Mouse (Mus musculus) v-Abl transformed pro-B cells (cell line): ENCODE results near the gene Nemp1.

Source experiments
- in situ Hi-C, 2 experiments: fragments of 400-800 bp; cut with MboI; formaldehyde crosslinking; loops; one replicate each; pipeline ENCODE4 v1.15.1; 2025; ENCODE audit not compliant: unreplicated experiment in 2 of 2

Gene Nemp1

DNA sequence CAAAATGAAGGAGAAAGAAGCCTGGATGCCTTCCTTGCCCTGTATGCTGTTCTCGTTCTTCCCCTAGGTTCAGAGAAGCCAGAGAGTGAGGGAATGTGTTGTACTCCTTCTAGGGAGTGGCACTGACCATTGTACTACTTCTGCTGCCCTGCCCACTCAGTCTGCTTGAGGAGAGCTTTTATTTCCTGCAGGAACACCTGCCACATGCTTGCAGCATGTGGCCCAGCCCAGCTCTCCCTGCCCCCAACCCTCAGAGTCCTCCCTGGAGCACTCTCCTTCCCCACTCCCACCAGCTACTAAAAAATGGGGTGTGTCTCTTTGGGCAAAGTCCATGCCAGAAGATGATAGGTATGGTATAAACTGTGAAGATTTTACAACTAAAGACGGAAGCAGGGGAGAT is 37.6 kb downstream of the Nemp1 start:
- in situ Hi-C loops = no loop called here

DNA sequence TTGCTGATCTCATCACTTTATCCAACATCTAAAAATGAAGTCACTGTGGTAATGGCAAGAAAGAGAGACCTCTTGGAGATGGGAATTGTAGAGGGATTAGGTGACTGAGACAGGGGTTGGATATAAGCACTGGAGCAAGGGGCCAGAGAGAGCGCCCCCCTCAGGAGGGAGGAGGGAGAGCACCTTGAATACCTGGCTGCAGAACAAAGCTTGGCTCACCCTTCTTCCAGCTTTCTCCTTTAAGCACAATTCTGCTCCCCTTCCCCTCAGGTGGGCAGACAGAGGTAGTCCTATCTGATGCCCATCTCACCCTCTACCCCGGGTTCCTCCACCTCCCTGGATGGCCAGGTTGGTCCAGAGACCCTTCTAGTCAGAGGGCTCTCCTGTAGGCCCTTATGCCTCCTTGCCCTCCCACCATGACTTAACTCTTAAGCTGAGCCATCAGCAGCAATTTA is 38.1 kb downstream of the Nemp1 start, which contains the start of gene Myo1a:
Myo1a (plus strand) TSS at position 405 of the 455 bp plus-strand sequence.
- in situ Hi-C loops = no loop called here

DNA sequence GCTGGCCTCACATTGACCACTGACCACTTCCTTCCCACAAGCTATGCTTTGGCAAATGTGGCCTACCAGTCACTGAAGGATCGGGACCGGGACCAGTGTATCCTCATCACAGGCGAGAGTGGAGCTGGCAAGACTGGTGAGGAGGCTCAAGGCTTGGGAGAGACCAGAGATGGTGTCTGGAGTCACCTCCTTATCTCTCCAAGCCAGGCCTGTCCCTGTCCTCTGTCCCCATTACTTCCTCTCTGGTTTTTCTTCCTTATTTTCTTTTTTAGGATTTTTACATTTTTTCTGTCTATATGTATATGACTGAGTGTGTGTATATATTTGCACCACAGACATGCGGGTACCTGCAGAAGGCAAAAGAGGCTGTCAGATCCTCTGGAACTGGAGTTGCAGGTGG is 39.1 kb downstream of the Nemp1 start:
- in situ Hi-C loops = no loop called here

DNA sequence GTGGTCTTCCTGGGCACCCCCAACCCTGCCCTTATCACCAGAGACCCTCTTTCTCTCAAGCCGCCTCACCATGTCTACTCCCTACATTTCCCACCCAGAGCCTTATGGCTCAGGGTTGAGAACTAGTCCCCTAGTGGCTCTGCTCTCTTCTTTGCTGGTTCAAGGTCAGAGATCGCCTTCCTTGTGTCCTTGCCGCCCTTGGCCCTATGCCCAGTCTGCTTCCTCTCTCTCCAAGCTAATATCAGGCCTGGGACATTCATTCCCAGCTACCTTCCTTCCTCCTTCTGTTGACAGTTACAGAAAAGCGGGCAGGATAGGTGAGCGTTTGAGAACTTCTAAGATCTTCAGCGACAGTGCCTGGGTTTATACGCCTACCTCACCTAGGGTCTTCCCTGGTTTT is 41.0 kb downstream of the Nemp1 start:
- in situ Hi-C loops = no loop called here

DNA sequence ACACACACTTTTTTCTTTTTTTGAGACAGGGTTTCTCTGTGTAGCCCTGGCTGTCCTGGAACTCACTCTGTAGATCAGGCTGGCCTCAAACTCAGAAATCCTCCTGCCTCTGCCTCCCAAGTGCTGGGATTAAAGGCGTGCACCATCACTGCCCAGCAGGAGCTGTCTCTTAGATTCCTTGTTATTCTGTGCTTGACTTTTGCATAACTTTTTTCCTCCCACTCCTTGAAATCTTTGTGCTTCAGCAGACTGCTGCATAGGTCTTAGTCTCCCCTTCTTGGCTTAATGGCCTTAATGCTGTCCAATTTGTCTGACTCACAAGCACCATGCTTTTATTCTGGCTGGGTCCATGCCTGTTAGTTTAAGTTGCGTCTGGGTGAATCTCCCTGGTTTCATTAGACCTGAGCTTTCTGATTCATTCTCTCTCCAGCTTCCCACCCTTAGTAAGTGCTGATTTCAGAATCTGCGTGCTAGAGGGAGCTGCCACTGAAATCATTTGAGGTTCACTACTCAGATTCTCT is 42.2 kb downstream of the Nemp1 start:
- in situ Hi-C loops = no loop called here

DNA sequence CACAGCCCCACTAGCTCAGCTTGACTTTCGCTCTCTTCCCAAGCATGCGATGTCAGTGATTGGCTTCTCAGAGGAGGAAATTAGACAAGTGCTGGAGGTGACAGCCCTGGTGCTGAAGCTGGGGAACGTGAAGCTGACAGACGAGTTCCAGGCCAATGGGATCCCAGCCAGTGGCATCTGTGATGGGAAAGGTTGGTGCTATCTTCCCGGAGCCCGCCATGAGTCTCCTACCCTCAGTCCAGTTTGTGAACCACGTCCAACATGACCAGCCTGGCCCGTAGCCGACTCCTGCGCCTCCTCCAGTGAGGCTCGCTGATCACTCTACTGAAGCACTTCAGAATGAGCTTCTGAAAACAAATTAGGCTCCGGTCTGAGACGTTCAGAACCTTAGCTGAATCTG is 43.6 kb downstream of the Nemp1 start:
- in situ Hi-C loops = no loop called here

DNA sequence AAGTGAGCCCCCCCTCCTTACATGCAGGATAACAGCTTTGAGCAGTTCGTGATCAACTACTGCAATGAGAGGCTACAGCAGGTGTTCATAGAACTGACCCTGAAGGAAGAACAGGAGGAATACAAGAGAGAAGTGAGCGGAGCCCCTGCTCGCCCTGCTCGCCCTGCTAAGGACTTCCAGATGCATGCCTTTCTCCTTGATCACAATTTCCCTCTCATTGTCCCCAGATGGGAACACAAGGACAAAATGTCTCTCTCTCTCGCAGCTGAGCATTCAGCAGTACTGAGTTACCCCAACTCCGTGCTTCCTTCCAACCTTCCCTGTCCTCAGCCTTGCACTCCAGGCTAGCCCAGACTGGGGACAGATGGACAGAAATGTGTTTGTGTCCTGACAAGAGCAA is 46.0 kb downstream of the Nemp1 start:
- in situ Hi-C loops = no loop called here

DNA sequence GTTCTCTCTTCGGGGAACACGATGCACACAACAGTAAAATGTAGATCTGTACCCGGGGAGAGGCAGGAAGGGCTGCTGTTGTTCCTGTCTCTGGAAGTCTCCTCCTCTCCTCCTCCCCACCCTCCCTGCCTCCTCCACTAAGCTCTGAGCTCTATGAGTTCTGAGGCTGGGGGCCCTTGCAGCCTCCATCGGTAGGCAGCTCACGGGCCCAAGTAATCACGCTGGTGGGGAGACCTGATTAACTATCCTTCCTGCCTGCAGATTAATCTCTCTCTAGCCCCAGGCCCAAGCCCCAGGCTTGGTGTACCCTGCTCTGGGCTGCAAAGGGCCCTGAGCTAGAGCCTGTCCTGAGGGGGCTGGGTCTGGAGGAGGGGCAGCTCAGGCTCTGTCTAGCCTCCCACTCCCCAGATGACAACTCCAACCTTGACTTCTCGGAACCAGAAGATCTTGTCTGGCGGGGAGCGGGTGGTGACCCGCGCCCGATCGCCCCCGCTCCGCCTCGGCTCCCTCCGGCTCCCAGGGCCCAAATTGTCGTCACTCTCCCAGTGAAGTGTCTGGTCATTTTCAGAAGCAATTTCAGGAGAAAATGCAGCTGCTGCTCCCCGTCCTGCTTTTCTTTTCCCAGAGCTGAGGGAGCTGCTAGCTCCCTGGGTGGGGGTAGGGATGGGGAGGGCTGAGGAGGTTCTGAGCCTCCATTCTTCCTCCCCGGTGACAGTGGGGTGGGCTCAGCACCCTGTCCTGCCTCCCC is 55.1 kb downstream of the Nemp1 start:
- in situ Hi-C loops = no loop called here

DNA sequence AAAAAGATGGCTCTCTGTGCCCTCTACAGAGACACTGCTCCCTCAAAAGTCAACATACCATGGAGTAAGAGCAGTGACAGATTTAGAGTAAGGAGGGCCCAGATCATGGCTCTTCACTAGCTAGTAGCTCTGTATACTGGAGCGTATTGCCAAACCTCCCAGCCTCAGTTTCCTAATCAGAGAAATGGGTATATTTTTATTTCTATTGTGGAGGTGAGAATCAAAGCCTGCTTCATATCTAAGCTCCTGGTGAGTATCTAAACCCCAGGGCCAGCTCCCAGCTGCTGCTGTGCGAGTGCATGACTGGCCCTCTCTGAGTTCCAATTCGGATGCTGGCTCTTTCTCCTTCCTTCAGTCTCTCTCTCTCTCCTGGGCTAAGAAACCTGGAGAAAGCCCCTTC is 57.5 kb downstream of the Nemp1 start, which contains the start of gene Tac2:
Tac2 (plus strand) TSS at position 301 of the 400 bp plus-strand sequence.
- in situ Hi-C loops = no loop called here

DNA sequence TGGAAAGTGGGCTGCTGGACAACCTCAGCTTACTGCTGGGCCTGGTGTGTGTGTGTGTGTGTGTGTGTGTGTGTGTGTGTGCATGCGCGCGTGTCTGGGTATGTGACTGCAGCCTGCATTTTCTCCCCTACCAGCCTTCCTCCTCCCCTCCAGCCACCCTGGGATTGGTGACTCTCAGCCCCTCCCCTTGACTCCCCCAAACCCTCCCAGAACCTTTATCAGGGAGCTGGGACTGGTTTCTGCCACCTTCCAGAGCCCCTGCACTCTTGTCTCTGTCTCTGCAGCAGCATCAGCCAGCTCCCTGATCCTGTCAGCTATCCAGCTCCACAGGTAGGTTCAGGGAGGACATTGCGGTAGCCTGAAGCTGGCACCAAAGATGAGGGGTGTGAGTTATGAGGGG is 58.4 kb downstream of the Nemp1 start:
- in situ Hi-C loops = loop anchor here in 1 of 2 experiments (25.0 kb wide), 1 partner anchor 212 kb away; no protein-coding TSS in a partner anchor

DNA sequence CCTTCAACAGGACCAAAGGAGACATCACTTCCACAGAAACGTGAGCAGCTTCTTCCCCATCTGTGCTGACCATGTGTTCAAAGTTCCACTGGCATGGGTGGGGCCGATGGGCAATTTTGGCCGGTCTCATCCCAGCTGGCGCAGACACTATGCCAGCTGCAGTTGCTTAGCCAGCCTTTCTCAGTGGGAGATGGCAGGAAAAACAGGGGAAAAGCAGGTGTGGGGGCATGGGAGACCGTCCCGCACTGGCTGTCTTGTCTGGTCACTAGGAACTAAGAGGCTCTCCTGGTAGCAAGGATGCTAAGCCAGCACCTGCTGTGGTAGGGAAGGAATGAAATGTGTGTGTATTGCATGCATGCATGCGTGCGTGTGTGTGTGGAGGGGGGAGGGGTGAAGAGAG is 61.7 kb downstream of the Nemp1 start:
- in situ Hi-C loops = loop anchor here in 1 of 2 experiments (25.0 kb wide), 1 partner anchor 209 kb away; no protein-coding TSS in a partner anchor

DNA sequence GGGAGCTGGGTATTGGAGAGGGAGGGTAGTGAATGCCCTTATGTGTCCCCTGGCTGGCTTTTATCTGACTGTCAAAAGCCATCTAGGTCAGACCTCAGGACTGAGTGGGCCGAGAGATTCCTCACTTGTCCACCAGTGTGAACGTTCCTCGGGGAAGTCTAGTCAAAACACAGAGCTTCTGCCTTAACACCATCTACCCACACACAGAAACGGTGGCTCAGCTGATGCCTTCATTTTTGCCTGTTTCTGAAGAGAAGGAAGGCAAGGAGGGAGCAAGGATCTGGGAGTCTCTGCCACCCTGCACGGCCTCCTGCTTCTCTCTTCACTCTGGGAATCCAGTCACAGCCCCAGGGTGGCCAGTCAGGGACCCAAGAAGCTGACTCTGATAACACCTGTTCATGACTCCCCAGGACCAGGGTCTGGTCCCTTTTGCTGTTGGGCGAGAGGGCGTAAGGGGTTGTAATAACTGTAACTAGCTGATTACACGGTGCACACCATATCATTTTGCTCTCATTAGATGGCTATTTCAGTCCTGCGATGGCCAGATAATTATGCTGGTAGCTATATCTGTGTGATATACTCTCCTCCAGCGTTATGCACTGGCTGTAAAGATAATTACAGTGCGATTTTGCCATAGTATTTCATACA is 63.7 kb downstream of the Nemp1 start:
- in situ Hi-C loops = loop anchor here in 1 of 2 experiments (25.0 kb wide), 1 partner anchor 207 kb away; no protein-coding TSS in a partner anchor

DNA sequence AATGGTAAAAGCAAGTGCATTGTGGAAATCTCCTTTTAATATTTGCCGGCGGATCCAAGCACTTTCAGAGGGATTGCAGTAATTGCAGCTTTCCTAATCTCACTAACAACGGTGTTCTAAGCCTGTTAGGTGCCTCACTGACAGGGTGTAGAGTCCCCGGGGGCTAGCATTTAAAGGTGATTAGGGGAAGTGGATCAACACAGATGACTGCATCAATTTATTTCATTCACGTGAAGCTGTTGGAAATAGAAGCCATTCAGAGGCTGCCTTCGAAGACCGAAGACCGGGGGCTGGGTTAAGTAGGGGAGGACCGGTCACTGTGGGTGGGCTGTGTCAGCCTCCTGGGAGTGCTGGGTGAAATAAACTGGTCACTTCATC is 64.2 kb downstream of the Nemp1 start:
- in situ Hi-C loops = loop anchor here in 1 of 2 experiments (25.0 kb wide), 1 partner anchor 206 kb away; no protein-coding TSS in a partner anchor

DNA sequence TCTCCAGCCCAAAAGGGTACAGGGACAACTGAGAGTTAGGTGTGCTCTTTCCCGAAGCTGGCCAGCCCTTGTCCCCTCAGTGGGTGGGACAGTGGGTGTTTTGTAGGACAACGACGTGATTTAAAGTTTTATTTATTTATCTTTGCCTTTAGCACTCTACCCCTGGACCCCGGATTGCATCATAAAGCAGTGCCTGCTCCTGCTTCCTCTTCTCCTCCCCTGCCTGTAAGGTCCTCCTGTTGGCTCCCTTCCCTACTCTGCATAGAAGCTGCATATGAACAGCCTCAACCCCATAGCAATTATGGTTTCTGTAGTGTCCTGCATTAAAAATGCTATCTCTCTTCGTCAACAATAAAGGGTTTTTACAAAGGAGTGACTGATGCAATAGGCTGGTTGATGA is 64.7 kb downstream of the Nemp1 start:
- in situ Hi-C loops = loop anchor here in 1 of 2 experiments (25.0 kb wide), 1 partner anchor 206 kb away; no protein-coding TSS in a partner anchor

DNA sequence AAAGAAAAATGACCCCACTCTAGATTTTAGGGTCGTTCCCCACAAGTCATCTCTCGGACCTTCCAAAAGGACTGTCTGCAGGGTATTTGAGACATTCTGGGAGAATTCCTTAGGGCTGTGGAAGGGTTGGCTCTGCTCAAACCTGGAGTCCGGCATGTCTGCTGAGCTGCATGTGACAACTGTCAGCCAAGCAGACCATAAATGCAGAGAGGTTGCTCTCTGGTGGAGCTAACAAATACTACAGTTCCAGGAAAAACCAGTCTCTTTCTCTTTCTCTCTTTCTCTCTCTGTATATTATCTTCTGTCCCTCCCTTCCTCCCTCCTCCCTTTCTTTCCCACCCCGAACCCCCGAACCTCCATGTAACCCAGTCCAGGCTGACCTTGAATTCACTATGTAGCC is 67.7 kb downstream of the Nemp1 start:
- in situ Hi-C loops = loop anchor here in 1 of 2 experiments (25.0 kb wide), 1 partner anchor 203 kb away; no protein-coding TSS in a partner anchor

DNA sequence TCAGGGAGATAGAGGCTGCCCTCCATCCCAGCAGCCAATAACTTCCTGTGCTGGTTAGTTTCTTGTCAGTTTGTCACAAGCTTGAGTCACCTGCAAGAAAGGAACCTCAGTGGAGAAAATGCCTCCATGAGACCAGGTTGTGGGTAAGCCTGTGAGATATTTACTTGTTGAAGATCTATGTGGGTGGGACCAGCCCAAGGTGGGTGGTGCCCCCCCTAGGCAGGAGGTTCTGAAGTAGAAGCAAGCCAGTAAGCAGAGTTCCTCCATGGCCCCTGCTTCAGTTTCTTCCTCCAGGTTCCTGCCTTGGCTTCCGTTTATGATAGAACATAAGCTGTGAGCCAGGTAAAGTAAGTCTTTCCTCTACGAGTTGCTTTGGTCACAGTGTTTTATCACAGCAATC is 69.6 kb downstream of the Nemp1 start:
- in situ Hi-C loops = loop anchor here (5.0 to 25.0 kb wide), 2 partner anchors 59 to 201 kb away; no protein-coding TSS in a partner anchor

DNA sequence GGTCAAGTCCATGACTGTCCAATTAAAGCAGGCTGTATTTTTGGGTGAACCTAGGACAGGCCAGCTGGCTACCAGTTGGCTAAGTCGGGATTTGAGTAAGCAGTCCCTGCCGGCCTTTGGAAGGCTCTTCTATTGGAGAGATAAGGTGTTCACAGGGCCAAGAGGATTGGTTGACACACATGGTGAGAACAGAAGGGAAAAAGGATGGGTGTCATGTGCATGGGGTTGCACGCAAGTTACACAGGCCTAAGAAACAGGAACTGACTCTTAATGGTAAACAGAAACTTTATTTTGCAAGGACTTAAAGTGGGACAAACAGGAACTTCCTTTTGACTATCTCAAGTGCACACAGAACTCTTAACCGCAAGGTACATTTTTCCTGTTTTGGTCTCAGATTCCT is 70.2 kb downstream of the Nemp1 start:
- in situ Hi-C loops = loop anchor here (5.0 to 25.0 kb wide), 2 partner anchors 60 to 200 kb away; no protein-coding TSS in a partner anchor

DNA sequence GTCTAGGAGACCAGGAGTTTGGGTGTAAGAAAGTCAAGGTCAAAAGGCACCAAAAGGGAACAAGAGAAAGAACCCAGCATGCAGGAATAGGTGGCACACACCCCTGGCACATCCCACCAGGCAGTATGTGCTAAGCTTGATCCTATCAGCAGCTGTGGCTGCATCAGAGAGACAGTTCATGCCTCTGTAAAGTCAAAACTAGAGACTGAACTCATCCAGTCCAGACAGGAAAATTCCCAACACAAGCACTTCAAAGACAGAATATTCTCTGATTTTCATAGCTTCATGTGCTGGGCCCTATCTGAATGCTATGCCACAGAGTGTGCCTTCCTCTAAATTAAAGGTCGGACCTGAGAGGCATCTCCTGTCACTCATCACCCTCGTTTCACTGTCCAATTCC is 70.9 kb downstream of the Nemp1 start:
- in situ Hi-C loops = loop anchor here (5.0 to 25.0 kb wide), 2 partner anchors 60 to 200 kb away; no protein-coding TSS in a partner anchor

DNA sequence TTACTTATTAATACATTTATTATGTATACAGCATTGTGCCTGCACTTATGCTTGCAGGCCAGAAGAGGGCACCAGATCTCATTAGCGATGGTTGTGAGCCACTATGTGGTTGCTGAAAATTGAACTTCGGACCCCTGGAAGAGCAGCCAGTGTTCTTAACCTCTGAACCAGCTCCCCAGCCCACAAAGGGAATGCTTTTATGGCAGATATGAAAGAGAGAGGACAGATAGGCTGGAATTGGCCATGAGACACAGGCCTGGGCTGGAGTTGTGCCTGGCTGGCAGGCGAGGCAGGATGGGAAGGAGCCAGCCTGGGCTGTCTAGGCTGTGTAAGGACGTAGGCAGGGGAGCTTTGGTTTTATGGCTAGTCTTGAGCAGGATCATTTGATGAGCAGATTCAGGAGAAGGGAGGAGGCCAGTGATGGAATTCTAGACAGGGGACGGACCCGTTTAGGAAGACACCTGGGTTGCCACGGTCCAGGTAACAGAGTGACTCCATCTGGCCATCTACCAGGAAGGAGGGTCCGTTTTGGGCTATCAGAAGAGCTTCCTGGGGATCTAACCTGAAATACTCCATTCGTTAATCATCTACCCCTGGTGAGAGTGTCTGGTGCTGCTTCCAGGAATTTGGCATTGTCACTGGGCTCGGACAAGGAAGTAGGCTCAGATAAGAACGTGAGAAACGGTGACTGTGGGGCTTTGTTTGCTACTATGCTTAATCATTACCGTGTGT is 71.6 kb downstream of the Nemp1 start:
- in situ Hi-C loops = loop anchor here (5.0 to 25.0 kb wide), 2 partner anchors 61 to 199 kb away; no protein-coding TSS in a partner anchor

DNA sequence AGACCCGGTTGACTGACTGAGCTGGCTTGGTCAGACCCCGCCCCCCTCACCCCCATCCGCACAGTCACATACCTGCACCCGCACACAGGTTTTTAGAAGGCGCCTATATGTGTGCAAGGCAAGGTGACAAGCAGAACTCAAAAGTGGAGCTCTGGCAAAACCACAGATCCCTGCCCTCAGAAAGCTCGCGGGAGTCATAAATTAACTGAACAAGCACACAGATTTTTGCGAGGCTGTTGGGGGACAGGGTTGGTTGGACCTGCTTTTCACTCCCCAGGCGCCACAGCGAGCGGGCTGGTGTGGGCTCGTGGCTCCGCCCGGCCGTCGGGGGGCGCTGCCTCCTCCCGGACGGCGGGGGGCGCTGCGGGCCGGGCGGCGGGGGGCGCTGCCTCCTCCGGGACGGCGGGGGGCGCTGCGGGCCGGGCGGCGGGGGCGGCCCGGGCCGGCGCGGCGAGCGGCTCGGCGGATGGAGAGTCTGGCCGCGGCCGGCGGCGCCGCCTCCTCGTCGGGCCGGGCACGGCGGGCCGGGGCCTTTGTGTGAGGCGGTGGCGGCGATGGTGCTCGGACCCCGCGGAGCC is 72.5 kb downstream of the Nemp1 start, which contains the start of gene Zbtb39:
Zbtb39 (plus strand) TSS at position 456 of the 578 bp plus-strand sequence.
- in situ Hi-C loops = loop anchor here (5.0 to 25.0 kb wide), 2 partner anchors 62 to 198 kb away; no protein-coding TSS in a partner anchor
